Mouse (Mus musculus): ENCODE data around the gene Ldhb. TPM values are rescaled to one million over a fixed set of nuclear protein-coding genes. Genes with fewer than 3 reads are reported as not detected.
"Not testable (repeated sequence)": the region's sequence is repeated elsewhere in the genome, so short reads cannot be mapped to it uniquely, and the experiment has no call there.

Gene Ldhb
- polyA plus RNA-seq, 1 experiment from 2014 or later = 39.5 TPM

DNA sequence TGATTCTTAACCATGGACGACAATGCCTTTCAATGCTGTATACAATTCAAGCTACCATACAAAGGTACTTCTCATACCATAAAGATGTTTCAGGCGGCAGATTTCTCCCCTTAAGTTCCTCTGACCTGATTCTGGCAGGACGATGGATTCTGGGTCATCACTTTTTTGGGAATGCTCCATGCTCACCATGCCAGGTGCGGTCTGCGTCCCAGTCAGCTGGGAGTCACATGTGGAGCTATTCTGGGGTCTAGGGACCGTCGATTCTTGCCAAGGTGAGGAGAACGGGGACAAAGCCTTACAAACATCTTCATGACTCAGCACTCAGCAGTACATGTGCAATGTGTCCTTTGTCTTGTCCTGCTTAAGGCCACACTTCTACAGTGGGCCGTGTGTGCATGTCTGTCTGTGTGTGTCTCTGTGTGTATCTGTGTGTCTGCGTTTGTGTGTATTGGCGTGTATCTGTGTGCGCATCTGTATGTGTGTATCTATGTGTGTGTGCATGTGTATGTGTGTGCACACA is 13.9 kb upstream of the Ldhb start:
- no peaks in the 10 kb centered on the region for H3K4me1 ChIP-seq (replicated peaks; ENCODE audit: control insufficient read depth, insufficient read depth, low read length)

DNA sequence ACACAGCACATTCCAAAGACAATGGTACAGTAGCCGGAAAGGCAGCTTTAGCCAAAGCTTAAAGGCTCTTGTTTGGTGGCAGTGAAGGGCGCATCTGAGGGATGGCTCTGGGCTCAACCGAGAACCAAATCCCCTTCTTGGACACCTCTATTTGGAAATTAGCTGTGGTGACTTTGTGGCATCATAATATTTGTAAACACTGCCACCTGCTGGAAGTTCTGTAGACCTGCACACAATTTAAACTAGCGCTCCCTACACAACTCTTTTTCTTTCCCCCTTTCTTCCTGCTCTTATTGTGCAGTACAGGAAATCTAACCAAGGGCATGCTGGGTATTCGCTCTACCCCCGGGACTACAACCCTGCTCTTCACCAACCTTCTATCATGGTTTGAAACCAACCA is 11.4 kb upstream of the Ldhb start:
- Histone ChIP-seq H3K27ac (ENCODE audit: low read depth, low read length) (no peak overlapping the region), H3K4me1 (replicated peaks; ENCODE audit: control insufficient read depth, insufficient read depth, low read length) (no peaks in the 10 kb centered on the region), H3K9ac (ENCODE audit: low read depth, low read length) (no peak overlapping the region), H3K4me3 (ENCODE audit: low read depth, low read length) (no peak overlapping the region), H3K27me3 (replicated peaks; ENCODE audit: control insufficient read depth, insufficient read depth, low read length) (no peaks in the 10 kb centered on the region), H3K4me2 (replicated peaks; ENCODE audit: low read depth) (no peak overlapping the region), H3K36me3 (ENCODE audit: control insufficient read depth, insufficient read depth) (no peaks in the 10 kb centered on the region), H3K9me3 (ENCODE audit: control insufficient read depth) (no peaks in the 10 kb centered on the region)
- peak; percentile 75 for TF ChIP-seq CTCF (IDR thresholded peaks at IDR 0.05; ENCODE audit: low read depth)
- WGBS = 15% methylated on average over 6 of the region's 6 CpGs
- peak; percentile 25; the same call in 1 of the 2 replicates for ATAC-seq

More for the DNA sequence above, 13.9 kb upstream of the Ldhb start:
- WGBS = 82% methylated on average over 12 of the region's 12 CpGs
- Histone ChIP-seq H3K4me2 (replicated peaks; ENCODE audit: low read depth) (no peak overlapping the region), H3K9me3 (ENCODE audit: control insufficient read depth) (no peaks in the 10 kb centered on the region), H3K4me3 (ENCODE audit: low read depth, low read length) (no peak overlapping the region), H3K27me3 (replicated peaks; ENCODE audit: control insufficient read depth, insufficient read depth, low read length) (no peaks in the 10 kb centered on the region), H3K36me3 (ENCODE audit: control insufficient read depth, insufficient read depth) (no peaks in the 10 kb centered on the region), H3K27ac (ENCODE audit: low read depth, low read length) (no peak overlapping the region), H3K9ac (ENCODE audit: low read depth, low read length) (no peak overlapping the region)
- no peak for TF ChIP-seq CTCF (IDR thresholded peaks at IDR 0.05; ENCODE audit: low read depth)
- ATAC-seq = no peak

DNA sequence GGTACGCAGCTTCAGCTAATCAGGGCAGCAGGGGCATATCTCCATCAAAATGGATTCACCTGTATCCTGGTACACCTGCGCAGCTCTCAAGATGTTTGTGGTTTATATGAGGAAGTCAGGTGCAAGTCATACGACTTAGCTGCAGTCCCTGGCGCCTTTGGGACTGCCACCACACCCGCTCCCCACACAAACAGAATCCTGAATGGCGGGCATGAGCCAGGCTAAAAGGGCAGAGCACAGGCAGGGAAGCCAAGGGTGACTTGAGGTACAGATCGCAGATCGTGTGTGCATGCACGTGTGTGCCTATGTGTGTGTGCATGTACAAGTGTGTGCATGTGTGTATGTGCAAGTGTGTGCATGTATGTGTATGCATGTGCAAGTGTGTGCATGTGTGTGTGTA is 7.6 kb upstream of the Ldhb start:
- H3K27ac ChIP-seq (ENCODE audit: low read depth, low read length); H3K9ac ChIP-seq (ENCODE audit: low read depth, low read length); H3K27me3 ChIP-seq (replicated peaks; ENCODE audit: control insufficient read depth, insufficient read depth, low read length); H3K4me2 ChIP-seq (replicated peaks; ENCODE audit: low read depth); H3K4me3 ChIP-seq (ENCODE audit: low read depth, low read length); ATAC-seq; H3K9me3 ChIP-seq (ENCODE audit: control insufficient read depth); H3K36me3 ChIP-seq (ENCODE audit: control insufficient read depth, insufficient read depth); H3K4me1 ChIP-seq (replicated peaks; ENCODE audit: control insufficient read depth, insufficient read depth, low read length): not testable (repeated sequence)
- WGBS = 67% methylated on average over 9 of the region's 9 CpGs

DNA sequence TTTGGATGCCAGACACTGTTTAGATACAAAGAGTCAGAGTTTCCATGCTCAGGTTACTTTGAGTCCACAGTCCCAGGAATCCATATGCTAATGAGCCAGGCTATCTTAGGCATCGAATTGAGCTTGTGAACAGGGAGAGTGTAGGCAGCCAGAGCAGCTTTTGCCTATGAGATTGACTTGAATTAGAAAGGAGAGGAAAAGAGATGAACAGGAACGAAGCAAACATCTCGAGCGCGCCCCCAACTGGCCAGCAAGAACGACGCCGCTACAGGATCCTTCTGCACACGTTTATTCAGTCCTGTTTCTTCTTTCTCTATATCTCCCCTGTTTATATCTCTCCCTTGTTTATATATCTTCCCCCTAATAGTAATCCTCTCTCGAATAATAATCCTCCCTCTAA is 7.2 kb upstream of the Ldhb start:
- no peaks in the 10 kb centered on the region for H3K4me1 ChIP-seq (replicated peaks; ENCODE audit: control insufficient read depth, insufficient read depth, low read length)
- no peaks in the 10 kb centered on the region for H3K36me3 ChIP-seq (ENCODE audit: control insufficient read depth, insufficient read depth)
- 0 out of 2 replicates have a peak, but pooled peaks cover 4% of the 10 kb centered on the region for H3K27me3 ChIP-seq (replicated peaks; ENCODE audit: control insufficient read depth, insufficient read depth, low read length)
- H3K9me3 ChIP-seq (ENCODE audit: control insufficient read depth) = no peaks in the 10 kb centered on the region
- TF ChIP-seq CTCF (IDR thresholded peaks at IDR 0.05; ENCODE audit: low read depth) = peak; percentile 62
- no peak overlapping the region for H3K9ac ChIP-seq (ENCODE audit: low read depth, low read length)
- no peak overlapping the region for H3K27ac ChIP-seq (ENCODE audit: low read depth, low read length)
- no peak overlapping the region for H3K4me3 ChIP-seq (ENCODE audit: low read depth, low read length)
- 6% methylated on average over 10 of the region's 10 CpGs for WGBS
- ATAC-seq = no peak
- no peak overlapping the region for H3K4me2 ChIP-seq (replicated peaks; ENCODE audit: low read depth)

DNA sequence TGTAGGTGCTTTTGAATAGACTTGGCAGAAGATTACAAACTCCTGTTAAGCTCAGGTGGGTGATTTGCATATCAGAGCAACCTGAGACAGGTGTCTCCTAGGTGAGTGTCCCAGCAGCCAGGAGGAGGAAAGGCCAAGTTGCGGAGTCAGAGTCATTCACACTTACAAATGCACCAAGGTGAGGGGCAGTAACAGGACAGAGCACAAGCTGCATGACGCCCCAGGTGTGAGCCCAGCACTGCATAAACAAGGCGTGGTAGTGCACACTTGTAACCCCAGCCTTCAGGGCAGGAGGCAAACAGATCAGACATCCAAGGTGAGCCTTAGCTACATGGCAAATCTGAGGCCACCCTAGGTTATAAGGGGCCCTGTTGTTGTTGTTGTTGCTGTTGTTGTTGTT is 5.1 kb upstream of the Ldhb start:
- 33% methylated on average over 3 of the region's 3 CpGs for WGBS
- ATAC-seq = no peak
- Histone ChIP-seq H3K4me3 (ENCODE audit: low read depth, low read length) (no peak overlapping the region), H3K9me3 (ENCODE audit: control insufficient read depth) (no peaks in the 10 kb centered on the region), H3K27ac (ENCODE audit: low read depth, low read length) (no peak overlapping the region), H3K9ac (ENCODE audit: low read depth, low read length) (no peak overlapping the region), H3K4me2 (replicated peaks; ENCODE audit: low read depth) (no peak overlapping the region), H3K36me3 (ENCODE audit: control insufficient read depth, insufficient read depth) (no peaks in the 10 kb centered on the region), H3K27me3 (replicated peaks; ENCODE audit: control insufficient read depth, insufficient read depth, low read length) (0 out of 2 replicates have a peak, but pooled peaks cover 4% of the 10 kb centered on the region), H3K4me1 (replicated peaks; ENCODE audit: control insufficient read depth, insufficient read depth, low read length) (no peaks in the 10 kb centered on the region; the same call in 1 of the 2 replicates)
- TF ChIP-seq CTCF (IDR thresholded peaks at IDR 0.05; ENCODE audit: low read depth) = no peak

DNA sequence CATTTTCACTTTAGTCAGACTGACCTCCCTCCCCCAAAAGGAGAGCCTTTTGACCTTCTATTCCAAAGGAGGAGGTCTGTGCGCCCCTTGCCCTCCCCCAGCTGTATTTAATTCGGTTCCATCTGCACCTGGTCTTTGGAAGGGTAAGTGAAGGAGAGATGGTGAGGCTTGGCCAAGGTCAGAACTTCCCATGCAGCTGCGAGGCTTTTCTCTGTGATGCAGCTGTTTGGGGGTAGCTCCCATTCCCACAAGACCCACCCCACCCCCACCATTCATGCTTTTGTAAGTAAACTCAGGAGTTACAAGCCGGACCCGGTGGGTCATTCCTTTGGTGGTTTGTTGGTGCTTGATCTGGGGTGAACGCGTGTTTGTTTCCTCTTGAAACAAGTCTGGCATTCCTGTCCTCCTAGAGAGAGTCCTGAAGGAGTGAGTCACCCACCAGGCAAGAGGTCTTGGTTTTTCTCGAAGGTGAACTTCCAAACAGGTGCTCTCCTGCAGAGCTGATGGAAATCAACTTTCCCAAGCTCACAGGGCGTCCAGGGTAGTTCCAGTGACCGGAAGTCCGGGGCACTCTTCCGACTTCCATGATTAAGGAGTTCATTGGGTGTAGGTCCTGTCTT is 3.9 kb upstream of the Ldhb start:
- Histone ChIP-seq H3K36me3 (ENCODE audit: control insufficient read depth, insufficient read depth) (no peaks in the 10 kb centered on the region), H3K27ac (ENCODE audit: low read depth, low read length) (no peak overlapping the region), H3K9me3 (ENCODE audit: control insufficient read depth) (no peaks in the 10 kb centered on the region), H3K4me3 (ENCODE audit: low read depth, low read length) (no peak overlapping the region), H3K27me3 (replicated peaks; ENCODE audit: control insufficient read depth, insufficient read depth, low read length) (peaks cover 10% of the 10 kb centered on the region; the same call in 1 of the 2 replicates), H3K4me1 (replicated peaks; ENCODE audit: control insufficient read depth, insufficient read depth, low read length) (peaks cover 3% of the 10 kb centered on the region; the same call in 1 of the 2 replicates), H3K9ac (ENCODE audit: low read depth, low read length) (no peak overlapping the region), H3K4me2 (replicated peaks; ENCODE audit: low read depth) (no peak overlapping the region)
- no peak for ATAC-seq
- TF ChIP-seq CTCF (IDR thresholded peaks at IDR 0.05; ENCODE audit: low read depth) = no peak
- WGBS = 35% methylated on average over 12 of the region's 12 CpGs
